Mouse (Mus musculus) MEL (cell line): ENCODE data around the gene Msl2.

Experiments
- CTCF ChIP-seq, 3 experiments: IDR thresholded peaks in 2 of 3; conservative IDR thresholded peaks in 1 of 3; 2 replicates each; pipeline ENCODE4 v1.5.1; 2011 to 2012; ENCODE audit warnings: low read length in 3 of 3, low read depth in 2 of 3, mild to moderate bottlenecking in 2 of 3, improper control_type of control experiment in 1 of 3, inconsistent platforms in 1 of 3, mixed read lengths in 1 of 3, moderate library complexity in 1 of 3; ENCODE audit not compliant: control insufficient read depth in 1 of 3, insufficient read depth in 1 of 3, poor library complexity in 1 of 3, severe bottlenecking in 1 of 3
- MAX ChIP-seq: IDR thresholded peaks from 2 replicates; pipeline ENCODE4 v1.6.1; 2011; ENCODE audit warnings: low read length, improper control_type of control experiment
- ZNF384 ChIP-seq: IDR thresholded peaks from 2 replicates; pipeline ENCODE4 v1.6.1; 2012; ENCODE audit warnings: low read depth, mild to moderate bottlenecking, inconsistent platforms, low read length, improper control_type of control experiment

DNA sequence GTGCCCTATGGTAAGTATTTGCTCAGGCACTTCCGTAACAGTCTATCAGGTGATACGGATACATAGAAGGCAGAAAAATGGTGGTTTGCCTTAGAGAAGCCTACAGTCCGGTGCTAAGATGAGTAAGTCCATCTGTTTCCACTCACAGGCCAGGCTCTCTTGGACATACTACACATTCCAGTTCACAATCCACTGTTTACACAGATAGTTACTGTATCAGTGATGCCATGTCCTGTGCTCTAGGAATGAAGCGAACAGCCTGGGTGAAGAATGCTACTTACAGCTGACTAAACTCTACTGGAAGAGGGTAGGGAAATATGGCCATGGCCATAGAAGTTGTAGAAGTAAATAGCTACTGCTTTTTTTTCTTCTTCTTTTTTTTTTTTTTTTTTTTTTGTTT, 39.4 kb downstream of the Msl2 start:
- TF ChIP-seq ZNF384 = peak; percentile 39; the same call in 1 of the 2 replicates
- no peak for TF ChIP-seq MAX
- TF ChIP-seq CTCF (IDR thresholded peaks at IDR 0.05 in 2 of 3, conservative IDR thresholded peaks at IDR 0.05 in 1 of 3; ENCODE audit: control insufficient read depth in 1 of 3, insufficient read depth in 1 of 3, low read depth in 2 of 3, low read length in 3 of 3, poor library complexity in 1 of 3, severe bottlenecking in 1 of 3) = no peak
